Mouse (Mus musculus): Measurements from ENCODE around the gene Mrps26. TPM values are rescaled to one million over a fixed set of nuclear protein-coding genes. Genes with fewer than 3 reads are reported as not detected.
A peak's percentile ranks its signal among the peaks of the same experiment; 100 is the strongest.
"Not testable (repeated sequence)": the region's sequence is repeated elsewhere in the genome, so short reads cannot be mapped to it uniquely, and the experiment has no call there.

Gene Mrps26
- total RNA-seq (2021): 10 to 100 TPM; 71.0 to 75.4 TPM
- long read RNA-seq, experiment 1, full-length matches to known transcripts: 88 of 103 reads
- long read RNA-seq, experiment 1, partial matches to known transcripts: 3 of 103 reads
- long read RNA-seq, experiment 1, other reads (novel, unspliced or antisense): 12 of 103 reads
- long read RNA-seq, experiment 2, full-length matches to known transcripts: 84 of 93 reads
- long read RNA-seq, experiment 2, partial matches to known transcripts: 8 of 93 reads
- long read RNA-seq, experiment 2, other reads (novel, unspliced or antisense): 1 of 93 reads

GRCm38 (mm10) chr2:130563212-130564055 is at the start of gene Mrps26:
Gene Mrps26, plus strand, starts transcription at chr2:130563742.
- peak; percentile 91 to 96 for DNase-seq (ENCODE audit: low spot score in 2 of 2)

GRCm38 (mm10) chr2:130513907-130514306 is 49.6 kb upstream of the Mrps26 start:
- DNase-seq (ENCODE audit: low spot score in 2 of 2): no peak

- no peak for DNase-seq (ENCODE audit: low spot score in 2 of 2)
Measured at GRCm38 (mm10) chr2:130515791-130516190, 47.8 kb upstream of the Mrps26 start.

GRCm38 (mm10) chr2:130521927-130522326 is 41.6 kb upstream of the Mrps26 start:
- no peak for DNase-seq (ENCODE audit: low spot score in 2 of 2)

GRCm38 (mm10) chr2:130525480-130525879 is 38.1 kb upstream of the Mrps26 start:
- not testable (repeated sequence) for DNase-seq (ENCODE audit: low spot score in 2 of 2)

- no peak for DNase-seq (ENCODE audit: low spot score in 2 of 2)
Measured at GRCm38 (mm10) chr2:130528457-130528856, 35.1 kb upstream of the Mrps26 start.

- no peak for DNase-seq (ENCODE audit: low spot score in 2 of 2)
Measured at GRCm38 (mm10) chr2:130529290-130529689, 34.3 kb upstream of the Mrps26 start.

- no peak for DNase-seq (ENCODE audit: low spot score in 2 of 2)
Measured at GRCm38 (mm10) chr2:130529925-130530324, 33.6 kb upstream of the Mrps26 start.

GRCm38 (mm10) chr2:130532201-130532600 is 31.3 kb upstream of the Mrps26 start:
- no peak for DNase-seq (ENCODE audit: low spot score in 2 of 2)

- no peak for DNase-seq (ENCODE audit: low spot score in 2 of 2)
Measured at GRCm38 (mm10) chr2:130535017-130535416, 28.5 kb upstream of the Mrps26 start.

- no peak for DNase-seq (ENCODE audit: low spot score in 2 of 2)
Measured at GRCm38 (mm10) chr2:130536890-130537289, 26.7 kb upstream of the Mrps26 start.

GRCm38 (mm10) chr2:130538876-130539546 is 24.5 kb upstream of the Mrps26 start:
- DNase-seq (ENCODE audit: low spot score in 2 of 2): no peak

- no peak for DNase-seq (ENCODE audit: low spot score in 2 of 2)
Measured at GRCm38 (mm10) chr2:130540266-130540665, 23.3 kb upstream of the Mrps26 start.

- no peak for DNase-seq (ENCODE audit: low spot score in 2 of 2)
Measured at GRCm38 (mm10) chr2:130546957-130547356, 16.6 kb upstream of the Mrps26 start.

GRCm38 (mm10) chr2:130554841-130555240 is 8.7 kb upstream of the Mrps26 start:
- DNase-seq (ENCODE audit: low spot score in 2 of 2): no peak

- no peak for DNase-seq (ENCODE audit: low spot score in 2 of 2)
Measured at GRCm38 (mm10) chr2:130556292-130556691, 7.2 kb upstream of the Mrps26 start.

GRCm38 (mm10) chr2:130557462-130557861 is 6.1 kb upstream of the Mrps26 start:
- no peak for DNase-seq (ENCODE audit: low spot score in 2 of 2)

GRCm38 (mm10) chr2:130558015-130558414 is 5.5 kb upstream of the Mrps26 start:
- no peak for DNase-seq (ENCODE audit: low spot score in 2 of 2)

- peak in 1 of 2 experiments; percentile 35 for DNase-seq (ENCODE audit: low spot score in 2 of 2)
Measured at GRCm38 (mm10) chr2:130564063-130564462, 521 bp downstream of the Mrps26 start.

- DNase-seq (ENCODE audit: low spot score in 2 of 2): no peak
Measured at GRCm38 (mm10) chr2:130564983-130565382, 1.4 kb downstream of the Mrps26 start.

- DNase-seq (ENCODE audit: low spot score in 2 of 2): no peak
Measured at GRCm38 (mm10) chr2:130568921-130569320, 5.4 kb downstream of the Mrps26 start.

GRCm38 (mm10) chr2:130569926-130570325 is 6.4 kb downstream of the Mrps26 start:
- DNase-seq (ENCODE audit: low spot score in 2 of 2): no peak

All from left cerebral cortex, adult 18-20 months (tissue).